Mouse (Mus musculus) kidney, adult 2 months (tissue): ENCODE results near the gene Sorcs2.

ENCODE experiments used
- CTCF ChIP-seq: fragments of 200-500 bp; conservative IDR thresholded peaks from 2 replicates; pipeline ENCODE4 v1.5.1; 2011; ENCODE audit warnings: low read depth, mild to moderate bottlenecking, control low read depth, low read length, moderate library complexity, mixed read lengths; ENCODE audit not compliant: insufficient read depth, insufficient read length
- POLR2A ChIP-seq: fragments of 200-500 bp; IDR thresholded peaks from one replicate; pipeline ENCODE4 v1.6.1; 2011; ENCODE audit warnings: low read depth, low read length, control low read depth

GRCm38 (mm10) chr5:36113696-36114095 is 284.2 kb downstream of the Sorcs2 start:
- TF ChIP-seq CTCF (no peak), POLR2A (no peak)
